Comparison of ENCODE assay signal across 8 mouse cellular contexts in genomic region chr11:87357317-87358300, GRCm38 (mm10). TPM values are rescaled to one million over a fixed set of nuclear protein-coding genes. Genes with fewer than 3 reads are reported as not detected.
A peak's percentile ranks its signal among the peaks of the same experiment; 100 is the strongest.
DNase-seq lines count a peak whose midpoint lies in the region; ATAC-seq and TF ChIP-seq lines count a peak whose summit lies in the region.

No protein-coding gene starts in this region.

- WGBS in forebrain, embryonic 13.5 days, result 4% methylated on average over 31 of the region's 31 CpGs
- 7% methylated on average over 31 of the region's 31 CpGs for WGBS in intestine, embryonic 16.5 days
- WGBS in liver, postnatal 0 days (ENCODE audit: insufficient replicate concordance), result 6% methylated on average over 31 of the region's 31 CpGs

- H3K4me3 ChIP-seq in forebrain, embryonic 13.5 days, result peak overlapping the region; percentile 88
- H3K4me3 ChIP-seq in intestine, embryonic 16.5 days (ENCODE audit: low read length), result peak overlapping the region; percentile 75
- H3K4me3 ChIP-seq in liver, postnatal 0 days (ENCODE audit: low read depth, low read length), result peak overlapping the region; percentile 88

- peak; percentile 16 for DNase-seq in retina, embryonic 14.5 days (ENCODE audit: low spot score)
- no peak for DNase-seq in retina, postnatal 1 day
- peak; percentile 43 for DNase-seq in adrenal gland, postnatal 14 days
- peak; percentile 24 for DNase-seq in liver, postnatal 0 days
- DNase-seq in spleen, postnatal 36 days (ENCODE audit: low spot score in 2 of 2), result peak; percentile 5 to 6

- H3K9me3 ChIP-seq in forebrain, embryonic 13.5 days (replicated peaks), result no peaks in the 10 kb centered on the region
- no peaks in the 10 kb centered on the region for H3K9me3 ChIP-seq in intestine, embryonic 16.5 days (ENCODE audit: control insufficient read depth, low read length)
- no peaks in the 10 kb centered on the region for H3K9me3 ChIP-seq in liver, postnatal 0 days (ENCODE audit: low read length)

- no peak for ATAC-seq in forebrain, embryonic 13.5 days
- ATAC-seq in intestine, embryonic 16.5 days, result no peak; the same call in 1 of the 2 replicates
- 0 out of 2 replicates have a peak, but pooled peaks have one; percentile 12 for ATAC-seq in liver, postnatal 0 days
- ATAC-seq in erythroid progenitor cell, adult 5-6 weeks (replicated peaks; ENCODE audit: low FRiP score, poor library complexity, severe bottlenecking), result no peak

- H3K27me3 ChIP-seq in forebrain, embryonic 13.5 days, result no peaks in the 10 kb centered on the region
- peaks cover 5% of the 10 kb centered on the region; the same call in 1 of the 2 replicates for H3K27me3 ChIP-seq in intestine, embryonic 16.5 days (replicated peaks; ENCODE audit: control insufficient read depth, insufficient read depth, low read length)
- H3K27me3 ChIP-seq in liver, postnatal 0 days (ENCODE audit: insufficient read depth, low read length), result peaks cover 15% of the 10 kb centered on the region

- H3K4me2 ChIP-seq in forebrain, embryonic 13.5 days, result peak overlapping the region; percentile 83
- H3K4me2 ChIP-seq in intestine, embryonic 16.5 days (ENCODE audit: low read depth, low read length), result peak overlapping the region; percentile 98
- peak overlapping the region; percentile 93 for H3K4me2 ChIP-seq in liver, postnatal 0 days (ENCODE audit: low read depth, low read length)

- H3K27ac ChIP-seq in forebrain, embryonic 13.5 days, result peak overlapping the region; percentile 83
- no peak overlapping the region for H3K27ac ChIP-seq in intestine, embryonic 16.5 days (ENCODE audit: low read length)
- H3K27ac ChIP-seq in liver, postnatal 0 days (ENCODE audit: low read depth), result peak overlapping the region; percentile 53; the same call in 1 of the 2 replicates

- peaks cover 11% of the 10 kb centered on the region for H3K4me1 ChIP-seq in forebrain, embryonic 13.5 days
- peaks cover 3% of the 10 kb centered on the region for H3K4me1 ChIP-seq in intestine, embryonic 16.5 days (ENCODE audit: control insufficient read depth, insufficient read depth, low read length)
- 0 out of 2 replicates have a peak, but pooled peaks cover 7% of the 10 kb centered on the region for H3K4me1 ChIP-seq in liver, postnatal 0 days (ENCODE audit: insufficient read depth)

- H3K9ac ChIP-seq in forebrain, embryonic 13.5 days, result peak overlapping the region; percentile 92
- peak overlapping the region; percentile 72 for H3K9ac ChIP-seq in intestine, embryonic 16.5 days (ENCODE audit: low read depth, low read length)
- peak overlapping the region; percentile 69 for H3K9ac ChIP-seq in liver, postnatal 0 days (replicated peaks)

- peaks cover 10% of the 10 kb centered on the region; the same call in 1 of the 2 replicates for H3K36me3 ChIP-seq in forebrain, embryonic 13.5 days (ENCODE audit: poor library complexity, severe bottlenecking)
- H3K36me3 ChIP-seq in intestine, embryonic 16.5 days (ENCODE audit: control insufficient read depth, insufficient read depth, low read length), result no peaks in the 10 kb centered on the region
- no peaks in the 10 kb centered on the region for H3K36me3 ChIP-seq in liver, postnatal 0 days (replicated peaks; ENCODE audit: insufficient read depth, low read length)

- no peak for TF ChIP-seq CTCF in liver, postnatal 0 days (IDR thresholded peaks at IDR 0.05; ENCODE audit: low read depth)

- no peak for TF ChIP-seq EP300 in liver, postnatal 0 days (IDR thresholded peaks at IDR 0.05; ENCODE audit: low read depth)

RNA-seq across cellular contexts. Expression of gene Ppm1e, which starts 1.2 kb away (rescaled TPM):
- 14.6 and 16.1 TPM in 2 replicates for total RNA-seq in adrenal gland, postnatal 14 days (2021)
- 16.8 and 17.4 TPM in 2 replicates for polyA plus RNA-seq in forebrain, embryonic 13.5 days (2015; fragmentation: Nextera tagmentation; extraction: Ambion mirVana)
- polyA plus RNA-seq in intestine, embryonic 16.5 days (2015; fragmentation: Nextera tagmentation; extraction: Ambion mirVana), result 1.4 and 1.5 TPM in 2 replicates
- polyA plus RNA-seq in liver, postnatal 0 days (2015; fragmentation: Nextera tagmentation; extraction: Ambion mirVana), result 0.70 and 1.2 TPM in 2 replicates
- 2.5 and 3.4 TPM in 2 replicates for total RNA-seq in erythroid progenitor cell, adult 5-6 weeks (2015; ENCODE audit: low replicate concordance)
- 1.4 and 2.8 TPM in 2 replicates for total RNA-seq in erythroid progenitor cell, adult 5-6 weeks (2017; ENCODE audit: low replicate concordance)

RNA-seq across cellular contexts. Expression of gene Rad51c, which starts 47.1 kb away (rescaled TPM):
- total RNA-seq in adrenal gland, postnatal 14 days (2021), result 2.9 and 3.6 TPM in 2 replicates
- 10.7 and 11.2 TPM in 2 replicates for polyA plus RNA-seq in forebrain, embryonic 13.5 days (2015; fragmentation: Nextera tagmentation; extraction: Ambion mirVana)
- 4.7 and 5.3 TPM in 2 replicates for polyA plus RNA-seq in intestine, embryonic 16.5 days (2015; fragmentation: Nextera tagmentation; extraction: Ambion mirVana)
- 1.6 and 2.6 TPM in 2 replicates for polyA plus RNA-seq in liver, postnatal 0 days (2015; fragmentation: Nextera tagmentation; extraction: Ambion mirVana)
- total RNA-seq in erythroid progenitor cell, adult 5-6 weeks (2015; ENCODE audit: low replicate concordance), result 5.0 and 5.4 TPM in 2 replicates
- 13.2 and 14.8 TPM in 2 replicates for total RNA-seq in erythroid progenitor cell, adult 5-6 weeks (2017; ENCODE audit: low replicate concordance)

RNA-seq across cellular contexts. Expression of gene Tex14, which starts 47.3 kb away (rescaled TPM):
- 0.53 and 0.67 TPM in 2 replicates for total RNA-seq in adrenal gland, postnatal 14 days (2021)
- 0.10 and 0.43 TPM in 2 replicates for polyA plus RNA-seq in forebrain, embryonic 13.5 days (2015; fragmentation: Nextera tagmentation; extraction: Ambion mirVana)
- polyA plus RNA-seq in intestine, embryonic 16.5 days (2015; fragmentation: Nextera tagmentation; extraction: Ambion mirVana), result 0.53 and 0.70 TPM in 2 replicates
- polyA plus RNA-seq in liver, postnatal 0 days (2015; fragmentation: Nextera tagmentation; extraction: Ambion mirVana), result 0.24 TPM in 1 of 2 replicates, not detected in the other
- total RNA-seq in erythroid progenitor cell, adult 5-6 weeks (2015; ENCODE audit: low replicate concordance), result 8.8 TPM in 1 of 2 replicates, not detected in the other
- not detected in 2 replicates for total RNA-seq in erythroid progenitor cell, adult 5-6 weeks (2017; ENCODE audit: low replicate concordance)
